Mouse (Mus musculus): Measurements from ENCODE around the gene Ppp1r35. TPM values are rescaled to one million over a fixed set of nuclear protein-coding genes. Genes with fewer than 3 reads are reported as not detected.

Ppp1r35 gene
- polyA plus RNA-seq (2014; fragmentation: Nextera tagmentation; extraction: Ambion mirVana): 73.3 and 83.1 TPM in 2 replicates

DNA sequence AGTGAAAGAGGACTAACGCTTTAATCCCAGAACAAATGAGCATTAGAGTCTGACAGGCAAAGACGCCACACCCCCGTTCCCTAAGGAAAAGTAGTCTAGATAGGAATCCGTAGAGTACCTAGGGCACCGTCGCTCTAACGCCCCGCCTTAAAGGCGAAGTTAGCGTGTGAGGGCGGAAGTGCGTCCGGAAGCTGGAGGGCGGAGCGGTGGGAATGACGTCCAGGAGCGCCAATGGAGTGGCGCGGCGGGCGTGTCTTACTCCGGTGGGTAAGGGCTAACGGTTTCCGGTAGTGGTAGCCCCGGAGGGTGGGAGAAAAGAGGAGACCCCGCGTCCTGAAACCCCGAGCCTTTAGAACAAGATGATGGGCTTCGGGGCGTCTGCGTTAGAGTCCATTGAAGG, at the start of gene Ppp1r35:
Gene Ppp1r35, plus strand, starts transcription at position 215 of the 400 bp plus-strand sequence.
- ATAC-seq (ENCODE audit: low FRiP score): peak; percentile 96
- no peaks in the 10 kb centered on the region for H3K27me3 ChIP-seq (ENCODE audit: control insufficient read depth, insufficient read depth, low read length)
- H3K9ac ChIP-seq (ENCODE audit: low read length): peak within 1 kb of the TSS; percentile 96
- peaks cover 29% of the 10 kb centered on the region for H3K36me3 ChIP-seq (ENCODE audit: control insufficient read depth, insufficient read depth, low read length)
- no peaks in the 10 kb centered on the region for H3K9me3 ChIP-seq (ENCODE audit: control insufficient read depth, low read length)
- peak within 1 kb of the TSS; percentile 98 for H3K4me3 ChIP-seq (ENCODE audit: low read depth, low read length)
- H3K27ac ChIP-seq (ENCODE audit: low read depth, low read length): peak within 1 kb of the TSS; percentile 80
- WGBS: under 1% methylated on average over 31 of the region's 31 CpGs
- peak within 1 kb of the TSS; percentile 80 for H3K4me2 ChIP-seq
- DNase-seq (ENCODE audit: low spot score, missing footprints): peak; percentile 100
- peaks cover 26% of the 10 kb centered on the region for H3K4me1 ChIP-seq (ENCODE audit: control insufficient read depth, insufficient read depth, low read length)

DNA sequence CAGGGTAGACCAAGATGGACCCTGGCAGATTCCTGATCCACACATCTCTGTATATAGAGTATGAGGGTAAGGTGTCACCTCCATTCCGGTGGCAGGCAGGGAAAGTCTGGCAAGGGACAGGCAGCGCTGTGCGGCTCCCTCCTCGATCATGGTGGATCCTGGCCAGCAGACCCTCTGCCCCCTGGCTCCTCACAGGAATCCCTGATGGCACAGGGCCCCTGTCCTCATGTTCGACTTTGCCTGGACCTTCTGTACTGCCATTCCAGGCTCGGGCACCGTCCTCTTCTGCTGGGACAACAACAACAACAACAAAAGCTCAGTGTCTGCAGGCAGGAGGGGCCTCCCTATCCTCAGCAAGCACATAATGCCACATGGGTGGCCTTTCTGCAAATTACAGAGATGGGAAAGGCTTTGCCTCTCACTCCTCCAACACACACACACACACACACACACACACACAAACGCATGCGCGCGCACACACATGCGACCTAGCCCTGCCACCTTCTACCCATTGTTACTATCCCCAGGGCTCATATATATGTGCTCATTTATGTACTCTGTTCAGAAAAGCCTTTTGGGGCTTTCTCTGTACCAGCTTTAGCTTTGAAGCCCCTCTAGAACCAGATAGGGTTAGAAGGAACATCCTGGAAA, 44.9 kb upstream of the Ppp1r35 start:
- peaks cover 46% of the 10 kb centered on the region for H3K4me1 ChIP-seq (ENCODE audit: control insufficient read depth, insufficient read depth, low read length)
- H3K36me3 ChIP-seq (ENCODE audit: control insufficient read depth, insufficient read depth, low read length): peaks cover 7% of the 10 kb centered on the region; the same call in 1 of the 2 replicates
- DNase-seq (ENCODE audit: low spot score, missing footprints) (peak; percentile 95), ATAC-seq (ENCODE audit: low FRiP score) (peak; percentile 75)
- H3K4me3 ChIP-seq (ENCODE audit: low read depth, low read length): peak overlapping the region; percentile 15; the same call in 1 of the 2 replicates
- H3K27ac ChIP-seq (ENCODE audit: low read depth, low read length): peak overlapping the region; percentile 97
- WGBS: 46% methylated on average over 12 of the region's 12 CpGs
- no peaks in the 10 kb centered on the region for H3K9me3 ChIP-seq (ENCODE audit: control insufficient read depth, low read length)
- peak overlapping the region; percentile 42 for H3K4me2 ChIP-seq
- peak overlapping the region; percentile 59 for H3K9ac ChIP-seq (ENCODE audit: low read length)
- no peaks in the 10 kb centered on the region for H3K27me3 ChIP-seq (ENCODE audit: control insufficient read depth, insufficient read depth, low read length)

DNA sequence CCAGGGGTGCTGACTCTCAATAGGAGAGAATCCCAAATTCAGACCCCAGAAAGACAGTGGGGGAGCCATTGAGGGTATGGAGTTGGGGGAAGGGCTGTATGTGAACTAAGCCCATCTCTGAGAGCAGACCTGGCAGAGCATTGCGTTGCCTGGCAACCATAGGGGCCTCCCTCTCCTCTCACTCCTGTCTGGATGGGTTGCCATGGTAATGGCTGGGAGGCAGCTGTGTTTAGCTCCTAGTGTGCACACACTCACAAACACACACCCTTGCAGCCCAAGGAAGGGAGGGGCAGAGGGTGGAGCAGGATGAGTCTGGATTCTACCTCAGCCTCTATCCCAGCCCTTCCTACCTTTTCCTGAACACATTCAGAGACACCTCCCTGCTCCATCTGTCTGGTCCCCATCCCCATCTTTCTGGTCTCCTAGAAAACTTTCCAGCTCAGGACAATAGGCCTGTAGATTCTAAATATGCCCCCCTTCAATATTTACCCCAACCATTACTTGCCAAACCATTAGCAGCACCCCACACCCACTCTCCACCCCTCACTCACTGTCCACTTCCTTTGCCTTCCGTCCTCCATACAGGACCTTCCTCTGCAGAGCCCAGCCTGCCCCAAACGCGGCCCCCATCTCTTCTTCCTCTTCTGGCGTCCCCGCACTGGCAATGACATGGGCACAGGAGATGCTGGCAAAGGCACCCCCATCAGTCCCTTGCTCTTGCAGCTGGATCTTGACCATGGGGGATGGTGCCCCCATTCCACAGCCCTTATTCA, 44.2 kb upstream of the Ppp1r35 start:
- Histone ChIP-seq H3K4me3 (ENCODE audit: low read depth, low read length) (peak overlapping the region; percentile 15; the same call in 1 of the 2 replicates), H3K36me3 (ENCODE audit: control insufficient read depth, insufficient read depth, low read length) (peaks cover 7% of the 10 kb centered on the region; the same call in 1 of the 2 replicates), H3K4me2 (peak overlapping the region; percentile 42), H3K27ac (ENCODE audit: low read depth, low read length) (peak overlapping the region; percentile 97), H3K9me3 (ENCODE audit: control insufficient read depth, low read length) (no peaks in the 10 kb centered on the region), H3K9ac (ENCODE audit: low read length) (peak overlapping the region; percentile 59), H3K27me3 (ENCODE audit: control insufficient read depth, insufficient read depth, low read length) (no peaks in the 10 kb centered on the region), H3K4me1 (ENCODE audit: control insufficient read depth, insufficient read depth, low read length) (peaks cover 53% of the 10 kb centered on the region)
- ATAC-seq (ENCODE audit: low FRiP score): peak; percentile 97
- WGBS: 66% methylated on average over 6 of the region's 6 CpGs
- DNase-seq (ENCODE audit: low spot score, missing footprints): peak; percentile 98

DNA sequence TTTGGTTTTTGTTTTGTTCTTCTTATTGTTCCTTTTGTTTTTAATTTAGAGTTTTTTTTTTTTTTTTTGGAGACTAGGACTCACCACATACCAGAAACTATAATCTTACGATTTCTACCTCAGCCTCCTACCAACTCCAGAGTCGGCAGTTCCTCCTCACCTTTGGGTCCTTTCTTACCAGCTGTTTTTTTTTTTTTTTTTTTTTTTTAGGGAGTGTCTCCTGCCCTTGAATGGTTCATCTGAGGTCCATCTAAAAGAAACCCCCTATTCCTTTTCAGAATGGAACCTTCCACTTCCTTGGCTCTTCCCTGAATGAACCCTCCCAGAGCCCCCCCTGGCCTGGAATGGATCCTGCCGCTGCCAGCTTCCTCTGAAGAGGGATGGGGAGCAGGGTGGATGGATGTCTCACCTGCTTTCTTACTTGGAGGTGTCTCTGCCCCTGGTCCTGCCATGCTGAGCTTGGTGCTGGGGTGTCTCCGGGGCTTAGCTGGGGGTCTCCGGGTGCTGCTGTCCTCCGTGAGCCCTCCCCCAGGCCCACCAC, 41.2 kb upstream of the Ppp1r35 start:
- ATAC-seq (ENCODE audit: low FRiP score) (no peak), DNase-seq (ENCODE audit: low spot score, missing footprints) (no peak)
- Histone ChIP-seq H3K4me2 (no peak overlapping the region), H3K9ac (ENCODE audit: low read length) (no peak overlapping the region; the same call in 1 of the 2 replicates), H3K9me3 (ENCODE audit: control insufficient read depth, low read length) (no peaks in the 10 kb centered on the region), H3K36me3 (ENCODE audit: control insufficient read depth, insufficient read depth, low read length) (peaks cover 7% of the 10 kb centered on the region; the same call in 1 of the 2 replicates), H3K4me3 (ENCODE audit: low read depth, low read length) (no peak overlapping the region), H3K27ac (ENCODE audit: low read depth, low read length) (no peak overlapping the region), H3K27me3 (ENCODE audit: control insufficient read depth, insufficient read depth, low read length) (no peaks in the 10 kb centered on the region), H3K4me1 (ENCODE audit: control insufficient read depth, insufficient read depth, low read length) (peaks cover 61% of the 10 kb centered on the region)
- WGBS: 86% methylated on average over 6 of the region's 6 CpGs

DNA sequence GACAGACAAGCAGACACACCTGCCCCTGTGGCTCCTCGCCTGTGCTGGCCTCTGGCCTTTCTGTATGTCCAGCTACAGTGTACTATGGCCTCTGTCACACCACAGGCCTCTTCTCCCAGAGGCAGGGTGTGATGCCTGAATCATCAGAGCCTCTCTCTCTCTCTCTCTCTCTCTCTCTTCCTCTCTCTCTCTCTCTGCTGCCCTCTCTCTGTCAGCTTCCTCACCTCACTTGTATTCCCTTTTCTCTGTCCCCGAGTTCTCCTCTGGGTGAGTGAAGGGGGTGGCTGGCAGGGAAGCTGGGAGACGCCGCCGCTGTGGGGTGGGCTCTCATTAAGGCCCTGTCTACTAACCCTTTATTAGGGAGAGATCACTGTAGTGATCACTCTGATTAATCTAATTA, 40.1 kb upstream of the Ppp1r35 start:
- no peak for DNase-seq (ENCODE audit: low spot score, missing footprints)
- H3K9ac ChIP-seq (ENCODE audit: low read length): peak overlapping the region; percentile 83; the same call in 1 of the 2 replicates
- peaks cover 54% of the 10 kb centered on the region for H3K4me1 ChIP-seq (ENCODE audit: control insufficient read depth, insufficient read depth, low read length)

DNA sequence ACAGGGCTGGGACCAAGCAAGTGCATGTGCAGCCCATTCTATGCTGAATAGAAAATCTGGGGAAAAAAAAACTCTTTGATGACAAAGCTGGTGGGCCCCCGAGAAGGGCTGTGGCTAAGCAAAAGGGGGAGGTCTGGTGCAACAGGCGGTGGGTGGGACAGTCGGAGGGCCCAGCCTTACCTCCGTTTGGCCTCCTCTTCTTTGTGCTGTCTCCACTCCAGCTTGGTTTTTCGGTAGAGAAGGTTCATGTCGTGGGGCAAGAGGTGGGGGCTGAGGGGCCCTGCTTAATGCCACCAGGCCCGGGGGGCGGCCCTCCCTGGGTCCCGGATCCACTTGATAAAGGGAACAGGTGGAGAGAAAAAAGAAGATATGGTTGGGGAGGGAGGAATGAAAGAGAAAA, 39.2 kb upstream of the Ppp1r35 start:
- no peaks in the 10 kb centered on the region for H3K9me3 ChIP-seq (ENCODE audit: control insufficient read depth, low read length)
- H3K27ac ChIP-seq (ENCODE audit: low read depth, low read length): peak overlapping the region; percentile 45
- no peaks in the 10 kb centered on the region for H3K27me3 ChIP-seq (ENCODE audit: control insufficient read depth, insufficient read depth, low read length)
- H3K9ac ChIP-seq (ENCODE audit: low read length): peak overlapping the region; percentile 83
- peaks cover 46% of the 10 kb centered on the region for H3K4me1 ChIP-seq (ENCODE audit: control insufficient read depth, insufficient read depth, low read length)
- DNase-seq (ENCODE audit: low spot score, missing footprints) (no peak), ATAC-seq (ENCODE audit: low FRiP score) (no peak)
- H3K36me3 ChIP-seq (ENCODE audit: control insufficient read depth, insufficient read depth, low read length): peaks cover 4% of the 10 kb centered on the region; the same call in 1 of the 2 replicates
- H3K4me3 ChIP-seq (ENCODE audit: low read depth, low read length): peak overlapping the region; percentile 75
- 25% methylated on average over 9 of the region's 9 CpGs for WGBS
- peak overlapping the region; percentile 94 for H3K4me2 ChIP-seq

More for the DNA sequence above, 40.1 kb upstream of the Ppp1r35 start:
- Histone ChIP-seq H3K27me3 (ENCODE audit: control insufficient read depth, insufficient read depth, low read length) (no peaks in the 10 kb centered on the region), H3K9me3 (ENCODE audit: control insufficient read depth, low read length) (no peaks in the 10 kb centered on the region), H3K4me3 (ENCODE audit: low read depth, low read length) (no peak overlapping the region), H3K27ac (ENCODE audit: low read depth, low read length) (peak overlapping the region; percentile 45), H3K36me3 (ENCODE audit: control insufficient read depth, insufficient read depth, low read length) (peaks cover 4% of the 10 kb centered on the region; the same call in 1 of the 2 replicates), H3K4me2 (peak overlapping the region; percentile 94; the same call in 1 of the 2 replicates)
- 39% methylated on average over 5 of the region's 5 CpGs for WGBS
- no peak for ATAC-seq (ENCODE audit: low FRiP score)

DNA sequence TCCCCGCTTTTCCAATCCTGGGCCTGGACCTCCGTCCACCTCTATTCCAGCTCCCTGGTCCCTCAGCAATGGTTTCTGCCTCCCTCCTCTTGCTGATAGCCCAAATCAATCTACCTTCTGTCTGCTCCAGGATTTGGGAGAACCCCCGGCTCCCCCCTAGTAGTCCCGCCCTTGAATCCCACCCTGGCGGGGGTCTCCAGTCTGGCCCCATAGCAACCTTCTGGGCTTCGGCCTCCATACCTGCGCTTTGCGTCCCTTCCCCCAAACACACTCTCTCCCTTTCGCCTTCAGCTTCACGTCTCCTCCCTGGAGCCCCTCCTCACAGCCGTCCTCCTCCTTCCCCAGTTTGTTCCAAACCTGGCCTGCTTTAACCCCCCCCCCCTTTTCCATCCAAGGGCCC, 38.1 kb upstream of the Ppp1r35 start:
- Histone ChIP-seq H3K27me3 (ENCODE audit: control insufficient read depth, insufficient read depth, low read length) (no peaks in the 10 kb centered on the region), H3K4me3 (ENCODE audit: low read depth, low read length) (peak overlapping the region; percentile 75), H3K36me3 (ENCODE audit: control insufficient read depth, insufficient read depth, low read length) (peaks cover 4% of the 10 kb centered on the region; the same call in 1 of the 2 replicates), H3K4me2 (peak overlapping the region; percentile 94), H3K9ac (ENCODE audit: low read length) (peak overlapping the region; percentile 83), H3K4me1 (ENCODE audit: control insufficient read depth, insufficient read depth, low read length) (peaks cover 39% of the 10 kb centered on the region), H3K27ac (ENCODE audit: low read depth, low read length) (peak overlapping the region; percentile 57), H3K9me3 (ENCODE audit: control insufficient read depth, low read length) (no peaks in the 10 kb centered on the region)
- no peak; the same call in 1 of the 2 replicates for ATAC-seq (ENCODE audit: low FRiP score)
- 8% methylated on average over 11 of the region's 11 CpGs for WGBS
- DNase-seq (ENCODE audit: low spot score, missing footprints): peak; percentile 92

DNA sequence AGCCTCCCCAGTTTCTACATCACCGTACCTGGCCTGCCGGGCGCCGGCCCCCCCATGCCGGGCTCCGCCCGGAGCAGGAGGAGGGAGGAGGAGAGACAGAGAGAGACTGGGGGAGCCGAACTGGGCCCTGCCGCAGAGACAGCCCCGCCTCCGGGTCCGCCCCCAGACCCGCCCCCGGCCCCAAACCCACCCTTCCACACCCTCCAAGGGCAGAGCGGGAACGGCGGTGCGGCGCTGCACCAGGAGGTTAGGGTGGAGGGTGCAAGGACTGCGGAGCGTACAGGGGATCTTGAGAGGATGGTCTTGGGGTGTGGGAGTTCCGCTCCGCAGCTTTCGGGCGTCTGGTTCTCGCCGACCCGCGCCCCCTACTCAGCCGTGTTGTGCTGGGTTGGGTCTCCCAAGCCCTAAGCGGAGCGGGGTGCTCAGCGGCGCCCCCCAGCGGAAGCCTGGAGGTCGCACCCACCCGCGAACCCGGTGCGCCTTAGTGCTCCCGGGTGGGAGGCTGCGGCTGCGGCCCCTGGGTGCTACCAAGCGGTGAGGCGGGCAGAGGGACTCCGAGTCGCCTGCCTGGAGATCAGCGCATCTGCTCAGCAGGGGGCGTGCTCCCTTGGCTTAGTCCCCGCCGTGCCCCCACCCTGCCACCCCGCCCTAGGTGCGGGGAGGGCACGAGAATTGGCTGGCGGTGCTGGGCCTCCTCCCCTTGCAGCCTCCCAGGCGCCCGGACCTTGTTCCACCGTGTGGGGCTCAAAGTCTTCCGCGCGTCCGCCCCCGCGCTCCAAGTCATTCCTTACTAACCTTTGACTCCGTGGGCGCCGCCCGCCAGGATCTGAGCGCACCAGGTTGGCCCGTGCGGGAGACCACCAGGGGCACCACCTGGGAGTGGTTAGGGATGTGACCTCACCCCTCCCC, 37.4 kb upstream of the Ppp1r35 start, which contains the start of gene Nyap1:
Gene Nyap1, minus strand, starts transcription at position 585 of the 909 bp plus-strand sequence.
- ATAC-seq (ENCODE audit: low FRiP score) (peak; percentile 84), DNase-seq (ENCODE audit: low spot score, missing footprints) (peak; percentile 99)
- H3K9me3 ChIP-seq (ENCODE audit: control insufficient read depth, low read length): no peaks in the 10 kb centered on the region
- H3K4me3 ChIP-seq (ENCODE audit: low read depth, low read length): peak within 1 kb of the TSS; percentile 75
- no peaks in the 10 kb centered on the region for H3K27me3 ChIP-seq (ENCODE audit: control insufficient read depth, insufficient read depth, low read length)
- H3K36me3 ChIP-seq (ENCODE audit: control insufficient read depth, insufficient read depth, low read length): peaks cover 2% of the 10 kb centered on the region; the same call in 1 of the 2 replicates
- peak within 1 kb of the TSS; percentile 57 for H3K27ac ChIP-seq (ENCODE audit: low read depth, low read length)
- H3K4me2 ChIP-seq: peak within 1 kb of the TSS; percentile 94
- WGBS: under 1% methylated on average over 63 of the region's 71 CpGs
- peak within 1 kb of the TSS; percentile 83 for H3K9ac ChIP-seq (ENCODE audit: low read length)
- peaks cover 37% of the 10 kb centered on the region for H3K4me1 ChIP-seq (ENCODE audit: control insufficient read depth, insufficient read depth, low read length)

All from midbrain, embryonic 11.5 days (tissue).